Mouse (Mus musculus) kidney, postnatal 0 days (tissue): ENCODE measurements around the gene B3galnt2. TPM values are rescaled to one million over a fixed set of nuclear protein-coding genes. Genes with fewer than 3 reads are reported as not detected.
A peak's percentile ranks its signal among the peaks of the same experiment; 100 is the strongest.

ENCODE experiments used
- ATAC-seq: fragments of 200-750 bp; cut with Nextera tagmentation; replicated peaks from 2 replicates; pipeline ENCODE4 v1.8.0; 2017; ENCODE audit warnings: low read depth, moderate number of reproducible peaks, moderate TSS enrichment, moderate library complexity; ENCODE audit not compliant: low FRiP score
- DNase-seq: peaks from one replicate; pipeline ENCODE4 v3.0.0-alpha.2; 2016; ENCODE audit warnings: low spot score
- H3K27ac ChIP-seq: fragments of 300-500 bp; sonication (generic); 2 replicates; pipeline ENCODE4 v1.5.1; 2014; ENCODE audit warnings: mild to moderate bottlenecking
- H3K27me3 ChIP-seq: fragments of 300-500 bp; sonication (generic); 2 replicates; pipeline ENCODE4 v1.6.1; 2014; ENCODE audit warnings: low read length, mixed read lengths; ENCODE audit not compliant: insufficient read depth
- H3K36me3 ChIP-seq: fragments of 300-500 bp; sonication (generic); 2 replicates; pipeline ENCODE4 v1.6.1; 2014; ENCODE audit warnings: low read length, mixed read lengths; ENCODE audit not compliant: insufficient read depth
- H3K4me1 ChIP-seq: fragments of 300-500 bp; sonication (generic); replicated peaks from 2 replicates; pipeline ENCODE4 v1.6.1; 2014; ENCODE audit warnings: antibody characterized with exemption, low read length, mixed read lengths; ENCODE audit not compliant: insufficient read depth
- H3K4me2 ChIP-seq: fragments of 300-500 bp; sonication (generic); 2 replicates; pipeline ENCODE4 v1.6.1; 2014; ENCODE audit warnings: mild to moderate bottlenecking, low read length, moderate library complexity, mixed read lengths
- H3K4me3 ChIP-seq: fragments of 300-500 bp; sonication (generic); replicated peaks from 2 replicates; pipeline ENCODE4 v1.5.1; 2014; ENCODE audit warnings: low read depth, low read length
- H3K9ac ChIP-seq: fragments of 300-500 bp; sonication (generic); 2 replicates; pipeline ENCODE4 v1.6.1; 2014; ENCODE audit warnings: low read depth, low read length
- H3K9me3 ChIP-seq: fragments of 300-500 bp; sonication (generic); replicated peaks from 2 replicates; pipeline ENCODE4 v1.6.1; 2016; ENCODE audit warnings: low read length, inconsistent platforms, mixed read lengths
- CTCF ChIP-seq: IDR thresholded peaks from 2 replicates; pipeline ENCODE4 v1.5.1; 2016; ENCODE audit warnings: antibody characterized with exemption, low read depth, mild to moderate bottlenecking, moderate library complexity
- whole genome bisulfite sequencing: fragments of 180-500 bp; shearing (Covaris S2); extraction: QIAGEN DNeasy Blood & Tissue Kit; methylation state at CpG from one replicate; pipeline ENCODE4 v1.1.7; 2014; 5-methylcytosine and 5-hydroxymethylcytosine counted together
- polyA plus RNA-seq: library from polyadenylated mRNA; unstranded; fragments of >200 nt; fragmentation: Nextera tagmentation; extraction: Ambion mirVana; gene quantifications from 2 replicates; pipeline ENCODE4 v1.2.1, GENCODE M21; 2015

Gene B3galnt2
- polyA plus RNA-seq, 1 experiment from 2014 or later = 22.5 TPM

DNA sequence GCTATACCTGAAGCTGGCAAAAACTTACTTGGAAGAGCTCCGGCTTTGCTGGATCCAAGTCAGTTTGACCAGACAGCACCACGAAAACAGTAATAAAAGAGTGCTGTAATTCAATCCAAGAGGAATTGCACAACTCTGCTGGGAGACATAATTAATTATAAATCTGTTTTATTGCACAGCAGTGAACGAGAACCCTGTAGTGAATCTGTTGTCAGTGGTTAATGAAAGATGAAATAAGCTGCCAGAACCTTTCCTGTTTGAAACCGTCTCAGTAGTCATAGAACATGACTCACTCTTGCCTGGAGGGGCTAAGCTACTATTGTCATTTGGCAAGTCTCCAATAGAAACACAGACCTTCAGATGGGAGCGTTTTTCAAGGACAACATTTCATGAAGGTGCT lies 85.9 kb downstream of the B3galnt2 start:
- H3K9ac ChIP-seq = peak overlapping the region; percentile 73
- 5% methylated on average over 5 of the region's 5 CpGs for WGBS

GRCm38 (mm10) chr13:14043851-14044250 lies 89.6 kb downstream of the B3galnt2 start:
- ATAC-seq (no peak), DNase-seq (no peak)
- H3K4me2 ChIP-seq = no peak overlapping the region
- no peak overlapping the region for H3K4me3 ChIP-seq
- H3K27ac ChIP-seq = no peak overlapping the region
- TF ChIP-seq CTCF = no peak
- no peaks in the 10 kb centered on the region for H3K9me3 ChIP-seq
- 0 out of 2 replicates have a peak, but pooled peaks cover 4% of the 10 kb centered on the region for H3K4me1 ChIP-seq
- no peaks in the 10 kb centered on the region for H3K36me3 ChIP-seq
- H3K9ac ChIP-seq = no peak overlapping the region
- H3K27me3 ChIP-seq = no peaks in the 10 kb centered on the region

More for the DNA sequence above, 85.9 kb downstream of the B3galnt2 start:
- no peaks in the 10 kb centered on the region for H3K27me3 ChIP-seq
- no peaks in the 10 kb centered on the region for H3K9me3 ChIP-seq
- H3K4me1 ChIP-seq = 0 out of 2 replicates have a peak, but pooled peaks cover 4% of the 10 kb centered on the region
- H3K36me3 ChIP-seq = no peaks in the 10 kb centered on the region
- H3K4me2 ChIP-seq = peak overlapping the region; percentile 83
- H3K27ac ChIP-seq = peak overlapping the region; percentile 95
- H3K4me3 ChIP-seq = peak overlapping the region; percentile 64
- ATAC-seq (peak; percentile 68), DNase-seq (peak; percentile 85)
- no peak for TF ChIP-seq CTCF

- DNase-seq (no peak), ATAC-seq (no peak)
- TF ChIP-seq CTCF = no peak
- Histone ChIP-seq H3K9me3 (no peaks in the 10 kb centered on the region), H3K9ac (no peak overlapping the region), H3K4me2 (no peak overlapping the region), H3K27me3 (no peaks in the 10 kb centered on the region), H3K36me3 (no peaks in the 10 kb centered on the region), H3K27ac (no peak overlapping the region), H3K4me3 (no peak overlapping the region), H3K4me1 (0 out of 2 replicates have a peak, but pooled peaks cover 4% of the 10 kb centered on the region)
- WGBS = 83% methylated on average over 2 of the region's 2 CpGs
These were observed 90.3 kb downstream of the B3galnt2 start for GRCm38 (mm10) chr13:14044521-14044920.

Other genes starting within 250 kb of the B3galnt2 start
- 0.64 and 0.75 TPM in 2 replicates for gene Gng4, start 170.4 kb upstream of the B3galnt2 start, polyA plus RNA-seq
- gene Tbce, start 85.2 kb downstream of the B3galnt2 start, polyA plus RNA-seq = 48.0 and 53.7 TPM in 2 replicates
- gene Arid4b, start 108.8 kb downstream of the B3galnt2 start, polyA plus RNA-seq = 48.4 and 52.7 TPM in 2 replicates
- 48.0 TPM in 2 replicates for gene Ggps1, start 109.0 kb downstream of the B3galnt2 start, polyA plus RNA-seq